Mouse (Mus musculus): Measurements from ENCODE around the gene Amn1.

DNA sequence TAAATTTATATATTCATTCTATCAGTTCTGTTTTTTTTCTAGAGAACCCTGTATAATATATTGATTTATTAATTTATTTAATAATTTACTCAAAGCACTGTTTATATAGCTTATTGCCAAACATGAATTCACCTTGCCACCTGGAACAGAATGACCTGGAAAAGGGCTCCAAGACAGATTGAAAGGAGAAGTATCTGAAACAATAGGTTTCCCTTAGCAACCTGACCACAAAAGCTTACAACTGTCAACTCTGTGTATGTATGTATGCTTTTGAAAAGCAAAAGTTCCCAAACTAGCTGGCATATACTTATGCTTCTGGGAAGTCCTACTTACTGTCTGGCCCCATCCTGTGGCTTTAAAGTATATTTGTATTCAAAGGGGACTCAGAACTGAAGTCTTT, 32.8 kb upstream of the Amn1 start:
- no peak for TF ChIP-seq POLR2A (IDR thresholded peaks at IDR 0.05; ENCODE audit: insufficient read depth, low read depth, low read length)
- no peak for TF ChIP-seq CTCF (IDR thresholded peaks at IDR 0.05)
